Mouse (Mus musculus): ENCODE results near the gene Kdm5c. TPM values are rescaled to one million over a fixed set of nuclear protein-coding genes. Genes with fewer than 3 reads are reported as not detected.

The Kdm5c gene
- polyA plus RNA-seq (2015; fragmentation: Nextera tagmentation; extraction: Ambion mirVana), result 24.7 and 34.6 TPM in 2 replicates

GRCm38 (mm10) chrX:152232781-152233763 is at the start of gene Kdm5c:
Gene Kdm5c, plus strand, starts transcription at chrX:152233020.
- Histone ChIP-seq H3K27me3 (no peaks in the 10 kb centered on the region), H3K4me2 (peak within 1 kb of the TSS; percentile 72), H3K9ac (peak within 1 kb of the TSS; percentile 97), H3K27ac (peak within 1 kb of the TSS; percentile 80), H3K9me3 (replicated peaks) (no peaks in the 10 kb centered on the region), H3K36me3 (peaks cover 4% of the 10 kb centered on the region), H3K4me3 (peak within 1 kb of the TSS; percentile 93), H3K4me1 (replicated peaks) (peaks cover 16% of the 10 kb centered on the region)
- WGBS, result under 1% methylated on average over 69 of the region's 69 CpGs
- peak; percentile 98 for ATAC-seq (replicated peaks; ENCODE audit: insufficient number of reproducible peaks, insufficient read depth, low FRiP score, low read depth)

GRCm38 (mm10) chrX:152187151-152187550 is 45.7 kb upstream of the Kdm5c start:
- Histone ChIP-seq H3K9ac (no peak overlapping the region), H3K36me3 (no peaks in the 10 kb centered on the region), H3K27me3 (peaks cover 36% of the 10 kb centered on the region), H3K4me2 (no peak overlapping the region), H3K9me3 (replicated peaks) (no peaks in the 10 kb centered on the region), H3K27ac (no peak overlapping the region), H3K4me1 (replicated peaks) (no peaks in the 10 kb centered on the region), H3K4me3 (no peak overlapping the region)
- ATAC-seq (replicated peaks; ENCODE audit: insufficient number of reproducible peaks, insufficient read depth, low FRiP score, low read depth), result no peak

- no peak for ATAC-seq (replicated peaks; ENCODE audit: insufficient number of reproducible peaks, insufficient read depth, low FRiP score, low read depth)
- no peak overlapping the region for H3K9ac ChIP-seq
- H3K27ac ChIP-seq, result no peak overlapping the region
- no peaks in the 10 kb centered on the region for H3K4me1 ChIP-seq (replicated peaks)
- no peak overlapping the region for H3K4me3 ChIP-seq
- H3K9me3 ChIP-seq (replicated peaks), result no peaks in the 10 kb centered on the region
- H3K36me3 ChIP-seq, result no peaks in the 10 kb centered on the region
- H3K4me2 ChIP-seq, result no peak overlapping the region
- peaks cover 47% of the 10 kb centered on the region for H3K27me3 ChIP-seq
- 67% methylated on average over 1 of the region's 1 CpGs for WGBS
These were observed 41.6 kb upstream of the Kdm5c start for GRCm38 (mm10) chrX:152191266-152191665.

GRCm38 (mm10) chrX:152197814-152198648 is 34.8 kb upstream of the Kdm5c start:
- 83% methylated on average over 1 of the region's 1 CpGs for WGBS
- Histone ChIP-seq H3K4me2 (no peak overlapping the region), H3K36me3 (no peaks in the 10 kb centered on the region), H3K4me3 (no peak overlapping the region), H3K4me1 (replicated peaks) (peaks cover 4% of the 10 kb centered on the region), H3K27ac (no peak overlapping the region), H3K9ac (no peak overlapping the region), H3K9me3 (replicated peaks) (no peaks in the 10 kb centered on the region), H3K27me3 (peaks cover 48% of the 10 kb centered on the region)
- no peak for ATAC-seq (replicated peaks; ENCODE audit: insufficient number of reproducible peaks, insufficient read depth, low FRiP score, low read depth)

GRCm38 (mm10) chrX:152201737-152202421 is 30.9 kb upstream of the Kdm5c start:
- no peak overlapping the region for H3K4me3 ChIP-seq
- 30% methylated on average over 4 of the region's 4 CpGs for WGBS
- peaks cover 52% of the 10 kb centered on the region for H3K27me3 ChIP-seq

GRCm38 (mm10) chrX:152202422-152203103 is 30.3 kb upstream of the Kdm5c start:
- 0 out of 2 replicates have a peak, but pooled peaks have one; percentile 14 for ATAC-seq (replicated peaks; ENCODE audit: insufficient number of reproducible peaks, insufficient read depth, low FRiP score, low read depth)
- 42% methylated on average over 8 of the region's 8 CpGs for WGBS
- H3K4me2 ChIP-seq, result no peak overlapping the region
- peaks cover 4% of the 10 kb centered on the region for H3K4me1 ChIP-seq (replicated peaks)
- no peak overlapping the region for H3K4me3 ChIP-seq
- peaks cover 50% of the 10 kb centered on the region for H3K27me3 ChIP-seq
- H3K9me3 ChIP-seq (replicated peaks), result no peaks in the 10 kb centered on the region
- H3K9ac ChIP-seq, result no peak overlapping the region
- H3K36me3 ChIP-seq, result no peaks in the 10 kb centered on the region
- no peak overlapping the region for H3K27ac ChIP-seq

More at GRCm38 (mm10) chrX:152201737-152202421, 30.9 kb upstream of the Kdm5c start:
- Histone ChIP-seq H3K9ac (no peak overlapping the region), H3K36me3 (no peaks in the 10 kb centered on the region), H3K27ac (no peak overlapping the region), H3K4me1 (replicated peaks) (peaks cover 4% of the 10 kb centered on the region), H3K4me2 (no peak overlapping the region), H3K9me3 (replicated peaks) (no peaks in the 10 kb centered on the region)
- no peak for ATAC-seq (replicated peaks; ENCODE audit: insufficient number of reproducible peaks, insufficient read depth, low FRiP score, low read depth)

GRCm38 (mm10) chrX:152203247-152203646 is 29.6 kb upstream of the Kdm5c start:
- Histone ChIP-seq H3K9ac (no peak overlapping the region), H3K4me1 (replicated peaks) (no peaks in the 10 kb centered on the region; the same call in 1 of the 2 replicates), H3K36me3 (no peaks in the 10 kb centered on the region), H3K27me3 (peaks cover 50% of the 10 kb centered on the region), H3K27ac (no peak overlapping the region), H3K4me2 (no peak overlapping the region), H3K9me3 (replicated peaks) (no peaks in the 10 kb centered on the region), H3K4me3 (no peak overlapping the region)
- ATAC-seq (replicated peaks; ENCODE audit: insufficient number of reproducible peaks, insufficient read depth, low FRiP score, low read depth), result no peak
- 73% methylated on average over 4 of the region's 4 CpGs for WGBS

- peaks cover 58% of the 10 kb centered on the region for H3K27me3 ChIP-seq
- H3K4me3 ChIP-seq, result no peak overlapping the region
- H3K9ac ChIP-seq, result no peak overlapping the region
- H3K4me1 ChIP-seq (replicated peaks), result no peaks in the 10 kb centered on the region
- H3K9me3 ChIP-seq (replicated peaks), result no peaks in the 10 kb centered on the region
- H3K27ac ChIP-seq, result no peak overlapping the region
- no peaks in the 10 kb centered on the region for H3K36me3 ChIP-seq
- ATAC-seq (replicated peaks; ENCODE audit: insufficient number of reproducible peaks, insufficient read depth, low FRiP score, low read depth), result no peak
- no peak overlapping the region for H3K4me2 ChIP-seq
- 86% methylated on average over 1 of the region's 1 CpGs for WGBS
These were observed 27.3 kb upstream of the Kdm5c start for GRCm38 (mm10) chrX:152205486-152205885.

GRCm38 (mm10) chrX:152214703-152215102 is 18.1 kb upstream of the Kdm5c start:
- no peak overlapping the region for H3K4me3 ChIP-seq
- ATAC-seq (replicated peaks; ENCODE audit: insufficient number of reproducible peaks, insufficient read depth, low FRiP score, low read depth), result no peak
- H3K9ac ChIP-seq, result no peak overlapping the region
- H3K9me3 ChIP-seq (replicated peaks), result no peaks in the 10 kb centered on the region
- H3K27me3 ChIP-seq, result peaks cover 39% of the 10 kb centered on the region
- no peaks in the 10 kb centered on the region for H3K36me3 ChIP-seq
- no peak overlapping the region for H3K4me2 ChIP-seq
- 70% methylated on average over 1 of the region's 1 CpGs for WGBS
- no peak overlapping the region for H3K27ac ChIP-seq
- H3K4me1 ChIP-seq (replicated peaks), result no peaks in the 10 kb centered on the region

- Histone ChIP-seq H3K9me3 (replicated peaks) (no peaks in the 10 kb centered on the region), H3K27me3 (peaks cover 35% of the 10 kb centered on the region), H3K4me2 (no peak overlapping the region), H3K4me1 (replicated peaks) (no peaks in the 10 kb centered on the region), H3K4me3 (no peak overlapping the region), H3K36me3 (no peaks in the 10 kb centered on the region), H3K27ac (no peak overlapping the region), H3K9ac (no peak overlapping the region)
- ATAC-seq (replicated peaks; ENCODE audit: insufficient number of reproducible peaks, insufficient read depth, low FRiP score, low read depth), result no peak
- WGBS, result 91% methylated on average over 2 of the region's 2 CpGs
These were observed 14.3 kb upstream of the Kdm5c start for GRCm38 (mm10) chrX:152218529-152218928.

All from heart, embryonic 15.5 days (tissue).